Mouse (Mus musculus): ENCODE data around the gene Mmrn2. TPM values are rescaled to one million over a fixed set of nuclear protein-coding genes. Genes with fewer than 3 reads are reported as not detected.
A peak's percentile ranks its signal among the peaks of the same experiment; 100 is the strongest.

Mmrn2 gene
- polyA plus RNA-seq, 1 experiment from 2014 or later, result 3.7 TPM

DNA sequence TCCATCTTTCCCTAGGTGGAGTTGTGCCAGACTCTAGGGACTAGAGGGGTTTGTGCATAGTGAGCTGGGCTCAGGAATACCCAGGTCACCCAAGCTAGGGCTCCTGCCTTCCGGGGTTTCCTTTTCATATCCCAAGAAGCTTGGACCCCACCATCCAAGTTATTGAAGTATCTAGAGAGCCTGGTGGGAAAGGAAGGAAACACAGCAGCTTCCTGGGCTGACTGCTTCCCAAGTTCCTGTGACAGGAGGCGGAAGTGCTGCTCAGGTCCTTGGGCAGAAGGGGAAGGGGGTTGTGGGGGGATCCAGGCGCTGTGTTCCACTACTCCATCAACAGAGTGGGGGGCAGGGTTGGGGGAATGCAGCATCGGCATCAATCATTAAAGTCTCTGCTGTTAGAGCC lies 1.9 kb downstream of the Mmrn2 start:
- Histone ChIP-seq H3K36me3 (no peaks in the 10 kb centered on the region), H3K4me3 (no peak overlapping the region), H3K4me2 (peak overlapping the region; percentile 15; the same call in 1 of the 2 replicates), H3K27me3 (replicated peaks) (no peaks in the 10 kb centered on the region), H3K27ac (no peak overlapping the region), H3K9me3 (replicated peaks) (no peaks in the 10 kb centered on the region), H3K4me1 (0 out of 2 replicates have a peak, but pooled peaks cover 5% of the 10 kb centered on the region), H3K9ac (no peak overlapping the region)
- 51% methylated on average over 4 of the region's 4 CpGs for WGBS (ENCODE audit: insufficient replicate concordance)
- ATAC-seq, result no peak

DNA sequence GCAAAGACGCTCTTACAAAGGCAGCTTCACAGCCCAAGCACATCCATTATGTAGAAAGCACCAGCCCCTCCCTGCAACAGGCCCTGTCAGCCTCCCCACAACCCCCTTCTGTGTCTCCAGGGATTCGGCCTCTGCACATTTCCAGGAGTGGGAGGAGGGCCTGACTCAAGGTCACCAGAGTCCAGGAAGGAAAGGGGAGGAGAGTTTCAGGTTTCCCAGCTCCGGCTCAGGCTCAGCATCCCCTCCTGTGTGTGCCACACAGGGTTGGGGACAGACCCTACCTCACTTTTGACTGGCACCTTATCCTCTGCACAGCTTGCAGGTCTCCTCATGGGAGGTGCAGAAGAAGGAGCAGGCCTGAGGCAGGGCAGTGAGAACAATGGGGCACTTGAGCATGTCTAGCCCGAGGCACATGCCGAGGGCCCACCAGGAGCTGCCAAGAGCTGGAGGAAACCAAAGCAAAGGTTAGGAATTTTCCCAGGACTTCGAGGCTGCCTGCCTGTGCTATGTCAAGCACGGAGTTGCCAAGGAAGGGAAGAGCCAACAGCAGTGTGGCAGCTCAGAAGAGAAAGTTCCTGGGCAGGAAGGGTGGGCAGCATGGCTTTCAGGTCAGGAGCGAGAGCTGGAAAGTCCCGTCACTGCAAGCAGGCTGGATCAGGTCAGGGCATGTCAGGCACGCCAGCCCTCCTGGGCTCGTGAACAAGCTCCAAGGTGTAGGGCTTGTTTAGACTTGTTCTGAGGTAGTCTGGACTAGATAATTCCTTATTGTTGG lies 3.5 kb downstream of the Mmrn2 start:
- Histone ChIP-seq H3K27ac (no peak overlapping the region), H3K4me2 (no peak overlapping the region)
- no peak for ATAC-seq

DNA sequence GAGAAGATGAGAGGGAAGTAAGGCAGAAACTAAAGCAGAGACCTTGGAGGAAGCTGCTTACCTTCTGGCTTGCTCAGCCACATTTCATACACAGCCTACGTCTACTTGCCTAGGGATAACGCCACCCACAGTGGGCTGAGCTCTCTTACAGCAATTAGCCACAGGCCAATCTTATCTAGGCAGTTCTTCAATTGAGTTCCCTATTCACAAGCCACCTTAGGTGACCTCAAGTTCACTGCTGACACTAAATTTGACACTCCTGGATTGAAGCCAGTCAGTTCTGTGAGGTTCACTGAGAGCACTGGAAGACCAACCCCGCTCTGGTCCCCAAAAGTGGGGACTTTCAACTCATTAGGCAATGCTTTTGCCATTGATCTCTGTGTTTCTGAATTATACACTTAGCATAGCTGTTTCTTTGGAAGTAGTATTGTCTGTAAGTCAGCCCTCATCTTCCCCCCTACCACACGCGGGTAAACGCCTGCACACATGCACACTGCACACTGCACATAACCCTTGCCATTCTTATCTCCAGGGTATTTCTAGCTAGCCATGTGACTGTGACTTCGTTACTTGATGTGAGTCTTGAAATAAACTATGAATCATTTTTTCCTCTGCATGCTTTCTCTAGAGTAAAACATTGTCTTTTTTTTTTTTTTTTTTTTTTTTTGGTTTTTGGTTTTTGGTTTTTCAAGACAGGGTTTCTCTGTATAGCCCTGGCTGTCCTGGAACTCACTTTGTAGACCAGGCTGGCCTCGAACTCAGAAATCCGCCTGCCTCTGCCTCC lies 7.8 kb downstream of the Mmrn2 start:
- no peak overlapping the region for H3K4me3 ChIP-seq
- no peak overlapping the region for H3K27ac ChIP-seq
- no peaks in the 10 kb centered on the region for H3K36me3 ChIP-seq
- no peak for ATAC-seq
- H3K9ac ChIP-seq, result no peak overlapping the region
- no peak overlapping the region for H3K4me2 ChIP-seq
- no peaks in the 10 kb centered on the region for H3K27me3 ChIP-seq (replicated peaks)
- H3K4me1 ChIP-seq, result no peaks in the 10 kb centered on the region
- 76% methylated on average over 9 of the region's 9 CpGs for WGBS (ENCODE audit: insufficient replicate concordance)
- H3K9me3 ChIP-seq (replicated peaks), result no peaks in the 10 kb centered on the region

More for the DNA sequence above, 3.5 kb downstream of the Mmrn2 start:
- H3K27me3 ChIP-seq (replicated peaks), result no peaks in the 10 kb centered on the region
- H3K4me1 ChIP-seq, result 0 out of 2 replicates have a peak, but pooled peaks cover 5% of the 10 kb centered on the region
- H3K36me3 ChIP-seq, result no peaks in the 10 kb centered on the region
- no peaks in the 10 kb centered on the region for H3K9me3 ChIP-seq (replicated peaks)
- no peak overlapping the region for H3K4me3 ChIP-seq
- WGBS (ENCODE audit: insufficient replicate concordance), result 59% methylated on average over 11 of the region's 11 CpGs
- H3K9ac ChIP-seq, result no peak overlapping the region

DNA sequence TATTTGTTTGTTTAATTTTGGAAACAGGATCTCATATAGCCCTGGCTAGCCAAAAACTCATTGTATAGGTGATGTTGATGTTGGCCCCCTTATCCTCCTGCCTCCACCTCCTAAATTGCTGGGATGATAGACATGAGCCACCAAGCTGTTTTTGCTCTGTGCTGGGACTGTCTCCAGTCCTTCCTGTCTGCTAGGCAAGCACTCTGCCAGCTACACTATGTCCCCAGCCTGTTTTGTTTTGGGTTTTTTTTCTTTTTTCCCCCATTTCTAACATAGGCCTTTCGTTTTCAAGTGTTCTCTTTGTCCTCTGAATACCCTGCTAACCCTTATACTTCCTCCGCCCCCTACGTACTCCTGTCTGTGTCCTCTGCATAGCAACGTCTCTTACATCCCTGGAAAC lies 18.0 kb downstream of the Mmrn2 start:
- Histone ChIP-seq H3K4me1 (no peaks in the 10 kb centered on the region), H3K9ac (no peak overlapping the region), H3K27ac (no peak overlapping the region), H3K4me3 (no peak overlapping the region), H3K4me2 (no peak overlapping the region), H3K9me3 (replicated peaks) (0 out of 2 replicates have a peak, but pooled peaks cover 3% of the 10 kb centered on the region), H3K27me3 (replicated peaks) (no peaks in the 10 kb centered on the region), H3K36me3 (no peaks in the 10 kb centered on the region)
- 60% methylated on average over 4 of the region's 4 CpGs for WGBS (ENCODE audit: insufficient replicate concordance)
- no peak for ATAC-seq

DNA sequence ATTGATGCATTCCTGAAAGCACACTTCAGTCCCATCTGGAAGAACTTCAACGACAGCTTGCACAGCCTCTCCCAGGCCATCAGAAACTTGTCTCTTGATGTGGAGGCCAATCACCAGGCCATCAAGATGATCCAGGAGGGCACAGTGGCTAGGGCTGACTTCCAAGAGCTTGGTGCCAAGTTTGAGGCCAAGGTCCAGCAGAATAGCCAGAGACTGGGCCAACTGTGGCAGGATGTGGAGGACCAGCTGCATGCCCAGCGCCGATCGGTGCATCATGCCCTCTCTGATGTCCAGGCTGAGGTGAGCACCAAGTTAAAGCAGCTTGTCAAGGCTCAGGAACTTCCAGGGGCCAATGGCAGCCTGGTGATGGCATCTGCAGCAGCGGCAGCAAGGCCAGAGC lies 22.6 kb downstream of the Mmrn2 start:
- Histone ChIP-seq H3K4me3 (no peak overlapping the region), H3K4me1 (no peaks in the 10 kb centered on the region), H3K36me3 (0 out of 2 replicates have a peak, but pooled peaks cover 4% of the 10 kb centered on the region), H3K27me3 (replicated peaks) (no peaks in the 10 kb centered on the region), H3K9me3 (replicated peaks) (no peaks in the 10 kb centered on the region), H3K27ac (no peak overlapping the region), H3K9ac (no peak overlapping the region), H3K4me2 (no peak overlapping the region)
- ATAC-seq, result no peak
- 74% methylated on average over 5 of the region's 5 CpGs for WGBS (ENCODE audit: insufficient replicate concordance)

DNA sequence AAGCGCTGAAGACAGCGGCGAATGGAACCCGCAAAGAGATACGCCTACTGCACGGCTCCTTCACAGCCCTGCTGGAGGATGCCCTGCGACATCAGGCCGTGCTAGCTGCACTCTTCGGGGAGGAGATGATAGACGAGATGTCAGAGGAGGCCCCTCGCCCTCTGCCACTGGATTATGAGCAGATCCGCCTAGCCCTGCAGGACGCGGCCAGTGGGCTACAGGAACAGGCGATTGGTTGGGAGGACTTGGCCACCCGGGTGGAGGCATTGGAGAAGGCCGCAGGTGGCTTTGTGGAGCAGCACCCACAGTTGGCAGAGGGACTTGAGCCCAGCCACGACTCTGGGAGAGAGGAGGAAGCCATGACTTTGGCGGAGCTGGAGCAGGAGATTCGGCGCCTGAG lies 23.6 kb downstream of the Mmrn2 start:
- Histone ChIP-seq H3K9me3 (replicated peaks) (no peaks in the 10 kb centered on the region), H3K4me1 (no peaks in the 10 kb centered on the region), H3K4me3 (no peak overlapping the region), H3K36me3 (0 out of 2 replicates have a peak, but pooled peaks cover 4% of the 10 kb centered on the region), H3K27me3 (replicated peaks) (no peaks in the 10 kb centered on the region), H3K4me2 (no peak overlapping the region), H3K27ac (no peak overlapping the region), H3K9ac (no peak overlapping the region)
- ATAC-seq, result no peak
- 79% methylated on average over 21 of the region's 21 CpGs for WGBS (ENCODE audit: insufficient replicate concordance)

DNA sequence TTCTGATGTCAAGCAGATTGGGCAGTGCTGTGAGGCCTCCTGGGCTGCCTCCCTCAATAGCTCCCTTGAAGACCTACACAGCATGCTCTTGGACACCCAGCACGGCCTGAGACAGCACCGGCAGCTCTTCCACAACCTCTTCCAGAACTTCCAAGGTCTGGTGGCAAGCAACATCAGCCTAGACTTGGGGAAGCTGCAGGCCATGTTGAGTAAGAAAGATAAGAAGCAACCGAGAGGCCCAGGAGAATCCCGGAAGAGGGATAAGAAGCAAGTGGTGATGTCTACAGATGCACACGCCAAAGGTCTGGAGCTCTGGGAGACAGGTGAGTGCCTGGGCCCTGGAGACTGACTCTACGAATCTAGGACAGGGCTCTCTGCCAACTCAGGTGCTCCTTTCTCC lies 24.0 kb downstream of the Mmrn2 start:
- Histone ChIP-seq H3K9me3 (replicated peaks) (no peaks in the 10 kb centered on the region), H3K4me1 (no peaks in the 10 kb centered on the region), H3K27me3 (replicated peaks) (no peaks in the 10 kb centered on the region), H3K4me2 (no peak overlapping the region), H3K9ac (no peak overlapping the region), H3K4me3 (no peak overlapping the region), H3K36me3 (0 out of 2 replicates have a peak, but pooled peaks cover 4% of the 10 kb centered on the region), H3K27ac (no peak overlapping the region)
- WGBS (ENCODE audit: insufficient replicate concordance), result 75% methylated on average over 6 of the region's 6 CpGs
- ATAC-seq, result no peak

DNA sequence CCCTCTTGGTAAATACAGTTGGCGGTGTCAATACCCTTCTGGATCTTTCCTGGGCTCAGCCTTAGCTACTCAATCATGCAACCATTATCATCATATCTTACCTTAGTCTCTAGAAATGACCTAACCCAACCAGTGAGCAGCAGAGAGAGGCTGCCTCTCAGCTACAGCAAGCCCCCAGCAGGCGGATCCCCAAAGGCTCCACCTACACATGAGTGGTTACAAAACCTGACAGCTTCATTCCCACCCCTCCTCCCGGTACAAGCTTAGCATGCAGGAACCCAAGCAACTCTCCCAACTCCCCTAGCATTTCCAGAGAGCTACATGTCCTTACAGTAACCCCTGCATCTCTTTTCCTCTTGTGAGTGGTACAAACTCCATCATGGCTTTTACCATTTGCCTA lies 24.8 kb downstream of the Mmrn2 start:
- H3K27ac ChIP-seq, result no peak overlapping the region
- ATAC-seq, result no peak
- 72% methylated on average over 3 of the region's 3 CpGs for WGBS (ENCODE audit: insufficient replicate concordance)
- no peaks in the 10 kb centered on the region for H3K27me3 ChIP-seq (replicated peaks)
- H3K4me2 ChIP-seq, result no peak overlapping the region
- H3K9ac ChIP-seq, result no peak overlapping the region
- H3K36me3 ChIP-seq, result peaks cover 4% of the 10 kb centered on the region; the same call in 1 of the 2 replicates
- no peaks in the 10 kb centered on the region for H3K9me3 ChIP-seq (replicated peaks)
- no peaks in the 10 kb centered on the region for H3K4me1 ChIP-seq
- no peak overlapping the region for H3K4me3 ChIP-seq

DNA sequence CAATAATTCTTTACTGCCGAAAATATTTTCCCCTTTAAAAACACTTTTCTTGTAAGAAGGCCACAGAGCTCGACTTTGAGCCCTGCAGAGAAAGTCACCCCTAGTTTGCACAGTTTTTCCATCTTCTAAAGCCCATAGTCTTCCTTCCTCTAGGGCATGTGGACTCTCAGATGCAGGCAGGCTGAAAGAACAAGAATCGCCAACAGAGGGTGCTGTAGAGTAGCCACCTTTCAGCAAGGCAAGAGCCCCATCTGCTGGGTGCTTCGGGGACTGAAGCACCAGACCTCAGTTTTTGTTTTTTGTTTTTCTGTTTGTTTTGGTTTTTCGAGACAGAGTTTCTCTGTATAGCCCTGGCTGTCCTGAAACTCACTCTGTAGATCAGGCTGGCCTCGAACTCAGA lies 25.9 kb downstream of the Mmrn2 start:
- ATAC-seq, result no peak
- Histone ChIP-seq H3K9ac (no peak overlapping the region), H3K36me3 (peaks cover 4% of the 10 kb centered on the region; the same call in 1 of the 2 replicates), H3K27ac (no peak overlapping the region), H3K27me3 (replicated peaks) (no peaks in the 10 kb centered on the region), H3K4me1 (no peaks in the 10 kb centered on the region), H3K4me2 (no peak overlapping the region), H3K4me3 (no peak overlapping the region), H3K9me3 (replicated peaks) (no peaks in the 10 kb centered on the region)
- WGBS (ENCODE audit: insufficient replicate concordance), result 18% methylated on average over 6 of the region's 6 CpGs

DNA sequence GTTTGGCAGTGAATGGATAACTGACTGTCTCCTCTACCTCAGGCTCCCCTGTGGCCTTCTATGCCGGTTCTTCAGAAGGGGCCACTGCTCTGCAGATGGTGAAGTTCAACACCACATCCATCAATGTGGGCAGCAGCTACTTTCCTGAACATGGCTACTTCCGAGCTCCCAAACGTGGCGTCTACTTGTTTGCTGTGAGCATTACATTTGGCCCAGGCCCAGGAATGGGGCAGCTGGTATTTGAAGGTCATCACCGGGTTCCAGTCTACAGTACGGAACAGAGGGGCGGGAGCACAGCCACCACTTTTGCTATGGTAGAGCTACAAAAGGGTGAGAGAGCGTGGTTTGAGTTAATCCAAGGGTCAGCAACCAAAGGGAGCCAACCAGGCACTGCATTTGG lies 27.6 kb downstream of the Mmrn2 start:
- Histone ChIP-seq H3K36me3 (peaks cover 4% of the 10 kb centered on the region; the same call in 1 of the 2 replicates), H3K4me3 (no peak overlapping the region), H3K4me1 (no peaks in the 10 kb centered on the region), H3K9ac (no peak overlapping the region), H3K27ac (no peak overlapping the region), H3K9me3 (replicated peaks) (no peaks in the 10 kb centered on the region), H3K27me3 (replicated peaks) (no peaks in the 10 kb centered on the region), H3K4me2 (no peak overlapping the region)
- no peak for ATAC-seq
- 65% methylated on average over 8 of the region's 8 CpGs for WGBS (ENCODE audit: insufficient replicate concordance)

DNA sequence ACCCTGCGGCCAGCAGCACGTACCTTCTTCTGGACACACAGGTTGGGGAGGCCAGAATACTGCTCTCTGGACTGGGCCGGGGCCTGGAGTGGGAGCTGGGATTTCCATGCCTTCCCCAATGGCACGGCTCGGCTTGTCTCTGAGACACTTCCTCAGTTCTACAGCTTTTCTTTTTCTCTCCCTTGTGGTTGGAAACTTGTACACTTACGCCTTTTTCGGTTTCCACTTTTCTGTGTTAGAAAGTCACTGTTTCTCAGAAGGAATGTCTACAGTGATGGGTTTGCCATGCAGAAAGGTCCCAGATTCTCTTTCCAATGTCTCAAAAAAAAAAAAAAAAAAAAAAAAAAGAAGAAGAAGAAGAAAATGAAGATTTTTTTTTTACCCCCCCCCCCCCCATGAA lies 28.2 kb downstream of the Mmrn2 start:
- Histone ChIP-seq H3K4me2 (no peak overlapping the region), H3K9me3 (replicated peaks) (no peaks in the 10 kb centered on the region), H3K4me1 (no peaks in the 10 kb centered on the region), H3K27me3 (replicated peaks) (no peaks in the 10 kb centered on the region), H3K36me3 (peaks cover 4% of the 10 kb centered on the region), H3K27ac (no peak overlapping the region), H3K9ac (no peak overlapping the region), H3K4me3 (no peak overlapping the region)
- 75% methylated on average over 7 of the region's 7 CpGs for whole genome bisulfite sequencing (ENCODE audit: insufficient replicate concordance)
- no peak for ATAC-seq

DNA sequence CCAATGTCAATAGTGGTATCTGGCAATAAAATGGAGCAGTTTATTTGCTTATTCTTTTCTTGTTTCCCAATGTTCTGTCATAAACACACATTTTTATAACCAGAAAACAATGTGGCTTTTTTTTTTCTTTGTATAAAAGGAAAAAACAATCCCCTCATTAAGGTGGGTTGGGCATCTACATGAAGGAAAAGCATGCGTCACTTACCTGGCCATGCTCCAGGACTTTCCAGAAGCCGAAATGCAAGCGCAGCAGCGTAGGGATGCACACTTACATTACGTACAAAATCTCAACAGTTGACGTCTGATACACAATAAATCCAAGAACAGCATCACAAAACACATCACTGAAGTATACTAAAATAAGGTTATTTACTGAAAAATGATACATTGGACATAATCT lies 35.5 kb downstream of the Mmrn2 start:
- WGBS (ENCODE audit: insufficient replicate concordance), result 82% methylated on average over 6 of the region's 6 CpGs
- no peak overlapping the region for H3K4me3 ChIP-seq
- no peaks in the 10 kb centered on the region for H3K27me3 ChIP-seq (replicated peaks)
- no peaks in the 10 kb centered on the region for H3K9me3 ChIP-seq (replicated peaks)
- no peak for ATAC-seq
- H3K36me3 ChIP-seq, result peaks cover 21% of the 10 kb centered on the region
- H3K4me1 ChIP-seq, result no peaks in the 10 kb centered on the region
- H3K27ac ChIP-seq, result no peak overlapping the region
- H3K9ac ChIP-seq, result no peak overlapping the region
- H3K4me2 ChIP-seq, result no peak overlapping the region
